Mouse (Mus musculus): Measurements from ENCODE around the gene Sgca.

- TF ChIP-seq CTCF (IDR thresholded peaks at IDR 0.05; ENCODE audit: insufficient read depth, low read length) (no peak), POLR2A (IDR thresholded peaks at IDR 0.05; ENCODE audit: borderline replicate concordance, extremely low read depth, low read depth, low read length) (no peak)
Observed at GRCm38 (mm10) chr11:94967419-94967818, 8.7 kb downstream of the Sgca start, which contains the start of gene Hils1.

All from lung, adult 2 months (tissue).